Mouse (Mus musculus) cortical plate, adult 2 months (tissue): ENCODE results near the gene Ppp1r12b.

ENCODE experiments used
- CTCF ChIP-seq: fragments of 200-500 bp; IDR thresholded peaks from 2 replicates; pipeline ENCODE4 v1.5.1; 2011; ENCODE audit warnings: mild to moderate bottlenecking, control low read depth, low read length; ENCODE audit not compliant: insufficient read depth; ENCODE audit errors: extremely low read depth
- POLR2A ChIP-seq: fragments of 200-500 bp; IDR thresholded peaks from 2 replicates; pipeline ENCODE4 v1.6.1; 2011; ENCODE audit warnings: mild to moderate bottlenecking, low read length, control low read depth; ENCODE audit not compliant: insufficient read depth; ENCODE audit errors: extremely low read depth

DNA sequence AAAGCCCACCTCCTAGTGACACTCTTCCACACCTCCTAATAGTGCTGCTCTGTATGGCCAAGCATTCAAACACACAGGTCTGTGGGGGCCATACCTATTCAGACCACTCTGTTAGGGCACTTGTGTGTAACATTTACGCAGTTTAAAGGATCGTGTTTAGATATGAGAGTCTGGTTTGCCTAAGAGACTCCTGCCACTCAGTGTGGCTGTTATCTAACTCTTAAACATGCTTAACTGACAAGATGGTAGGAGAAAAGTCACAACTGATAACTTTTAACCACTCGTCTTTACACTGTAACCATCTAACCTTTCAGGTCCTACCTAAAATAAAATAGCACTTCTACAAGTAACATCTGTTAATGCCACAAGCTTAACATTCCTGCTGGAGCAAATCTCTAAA lies 134.9 kb downstream of the Ppp1r12b start:
- no peak for TF ChIP-seq CTCF
- no peak for TF ChIP-seq POLR2A
